Mouse (Mus musculus) urinary bladder, adult 2 months (tissue): Measurements from ENCODE around the gene Gprasp2. TPM values are rescaled to one million over a fixed set of nuclear protein-coding genes. Genes with fewer than 3 reads are reported as not detected.
A peak's percentile ranks its signal among the peaks of the same experiment; 100 is the strongest.
"Not testable (repeated sequence)": the region's sequence is repeated elsewhere in the genome, so short reads cannot be mapped to it uniquely, and the experiment has no call there.

Experiments
- DNase-seq: peaks from one replicate; pipeline ENCODE4 v3.0.0; 2022; ENCODE audit warnings: low spot score
- polyA plus RNA-seq: library from polyadenylated mRNA; depleted of rRNA; stranded (reverse); fragments of >200 nt; gene quantifications from 2 replicates; pipeline ENCODE4 v1.2.3, GENCODE M21; 2012; rRNA removed

Gene Gprasp2
- polyA plus RNA-seq: 6.3 and 7.6 TPM in 2 replicates

- not testable (repeated sequence) for DNase-seq
Observed at GRCm38 (mm10) chrX:135838521-135839360, at the start of gene Gprasp2. Gene Gprasp2 (plus strand): TSS chrX:135839034.

- no peak for DNase-seq
Observed at GRCm38 (mm10) chrX:135791536-135791935, 47.3 kb upstream of the Gprasp2 start.

- no peak for DNase-seq
Observed at GRCm38 (mm10) chrX:135792326-135792725, 46.5 kb upstream of the Gprasp2 start.

GRCm38 (mm10) chrX:135795591-135796304 lies 43.1 kb upstream of the Gprasp2 start:
- not testable (repeated sequence) for DNase-seq

GRCm38 (mm10) chrX:135796305-135797211 lies 42.3 kb upstream of the Gprasp2 start:
- not testable (repeated sequence) for DNase-seq

- DNase-seq: not testable (repeated sequence)
Observed at GRCm38 (mm10) chrX:135797212-135797644, 41.6 kb upstream of the Gprasp2 start, which contains the start of gene Bhlhb9. Gene Bhlhb9 (plus strand): TSS chrX:135797594.

- no peak for DNase-seq
Observed at GRCm38 (mm10) chrX:135804149-135804548, 34.7 kb upstream of the Gprasp2 start.

GRCm38 (mm10) chrX:135805780-135806179 lies 33.1 kb upstream of the Gprasp2 start:
- DNase-seq: no peak

GRCm38 (mm10) chrX:135835896-135836295 lies 2.9 kb upstream of the Gprasp2 start:
- not testable (repeated sequence) for DNase-seq

GRCm38 (mm10) chrX:135837896-135838295 lies 938 bp upstream of the Gprasp2 start:
- no peak for DNase-seq

- DNase-seq: not testable (repeated sequence)
Observed at GRCm38 (mm10) chrX:135839397-135840391, 860 bp downstream of the Gprasp2 start.

GRCm38 (mm10) chrX:135866806-135867205 lies 28.0 kb downstream of the Gprasp2 start:
- not testable (repeated sequence) for DNase-seq

GRCm38 (mm10) chrX:135876679-135877078 lies 37.8 kb downstream of the Gprasp2 start:
- no peak for DNase-seq

- DNase-seq: no peak
Observed at GRCm38 (mm10) chrX:135879626-135880025, 40.8 kb downstream of the Gprasp2 start.

- DNase-seq: peak; percentile 39
Observed at GRCm38 (mm10) chrX:135885411-135886233, 46.8 kb downstream of the Gprasp2 start.

GRCm38 (mm10) chrX:135886234-135886585 lies 47.4 kb downstream of the Gprasp2 start:
- DNase-seq: no peak
